Mouse (Mus musculus): ENCODE data around the gene Tmbim6. TPM values are rescaled to one million over a fixed set of nuclear protein-coding genes. Genes with fewer than 3 reads are reported as not detected.

Gene Tmbim6
- 212 and 224 TPM in 2 replicates for polyA plus RNA-seq (2014; fragmentation: Nextera tagmentation; extraction: Ambion mirVana)

GRCm38 (mm10) chr15:99392486-99393385, at the start of gene Tmbim6:
Gene Tmbim6 (plus strand): TSS chr15:99392882.
- no peaks in the 10 kb centered on the region for H3K9me3 ChIP-seq (ENCODE audit: control insufficient read depth, low read length)
- H3K4me3 ChIP-seq (ENCODE audit: low read depth, low read length) = peak within 1 kb of the TSS; percentile 82
- peak; percentile 98 for DNase-seq (ENCODE audit: low spot score)
- WGBS = under 1% methylated on average over 50 of the region's 51 CpGs
- H3K27me3 ChIP-seq (ENCODE audit: control insufficient read depth, insufficient read depth, low read length) = no peaks in the 10 kb centered on the region
- H3K4me1 ChIP-seq (replicated peaks; ENCODE audit: control insufficient read depth, insufficient read depth, low read length) = peaks cover 8% of the 10 kb centered on the region
- peak within 1 kb of the TSS; percentile 71 for H3K9ac ChIP-seq (ENCODE audit: low read depth, low read length)
- H3K27ac ChIP-seq (ENCODE audit: low read depth, low read length) = peak within 1 kb of the TSS; percentile 76
- peak; percentile 100 for ATAC-seq (ENCODE audit: low FRiP score)
- H3K36me3 ChIP-seq (ENCODE audit: control insufficient read depth, insufficient read depth, low read length) = no peaks in the 10 kb centered on the region
- H3K4me2 ChIP-seq (replicated peaks; ENCODE audit: low read depth, low read length) = peak within 1 kb of the TSS; percentile 95

- no peaks in the 10 kb centered on the region for H3K36me3 ChIP-seq (ENCODE audit: control insufficient read depth, insufficient read depth, low read length)
- H3K4me2 ChIP-seq (replicated peaks; ENCODE audit: low read depth, low read length) = no peak overlapping the region
- H3K9me3 ChIP-seq (ENCODE audit: control insufficient read depth, low read length) = no peaks in the 10 kb centered on the region
- no peak overlapping the region for H3K4me3 ChIP-seq (ENCODE audit: low read depth, low read length)
- peak overlapping the region; percentile 36; the same call in 1 of the 2 replicates for H3K27ac ChIP-seq (ENCODE audit: low read depth, low read length)
- ATAC-seq (ENCODE audit: low FRiP score) = no peak
- DNase-seq (ENCODE audit: low spot score) = no peak
- WGBS = 56% methylated on average over 5 of the region's 5 CpGs
- H3K9ac ChIP-seq (ENCODE audit: low read depth, low read length) = no peak overlapping the region
- no peaks in the 10 kb centered on the region for H3K4me1 ChIP-seq (replicated peaks; ENCODE audit: control insufficient read depth, insufficient read depth, low read length)
- no peaks in the 10 kb centered on the region for H3K27me3 ChIP-seq (ENCODE audit: control insufficient read depth, insufficient read depth, low read length)
These were observed 49.1 kb upstream of the Tmbim6 start for GRCm38 (mm10) chr15:99343414-99344147.

DNA sequence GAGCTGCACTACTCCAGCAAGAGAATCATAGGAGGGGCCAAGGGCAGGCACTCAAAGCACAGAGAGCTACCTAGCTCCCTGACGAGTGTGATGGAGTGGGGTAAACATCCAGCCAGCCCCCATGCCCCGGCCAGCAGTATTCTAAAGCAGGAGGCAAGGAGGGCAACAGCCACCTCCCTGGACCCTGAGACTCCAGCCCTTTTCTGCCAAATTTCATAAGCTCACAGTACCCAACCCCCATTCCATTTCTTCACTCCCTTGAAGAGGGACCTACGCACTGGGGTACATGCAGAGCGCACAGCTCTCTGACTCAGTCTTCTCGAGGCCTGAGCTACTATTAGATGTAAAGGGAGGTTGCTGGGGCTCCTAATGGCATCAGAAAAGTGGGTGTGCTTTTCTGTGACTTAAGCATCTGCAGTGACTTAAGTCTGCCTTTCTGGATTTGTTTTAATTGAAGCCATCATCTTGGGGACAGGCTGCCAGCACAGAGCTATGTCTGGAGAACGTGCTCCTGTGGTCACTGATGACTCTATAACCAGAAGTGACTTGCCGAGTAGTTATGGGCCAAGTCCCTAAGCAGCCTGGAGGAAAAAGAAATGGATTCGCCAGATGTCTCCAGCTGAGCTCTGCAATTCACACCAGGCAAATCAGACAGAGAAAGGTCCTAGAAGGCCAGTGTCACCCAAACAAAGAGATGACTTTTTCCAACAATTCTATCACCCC, 48.4 kb upstream of the Tmbim6 start:
- no peak overlapping the region for H3K4me3 ChIP-seq (ENCODE audit: low read depth, low read length)
- DNase-seq (ENCODE audit: low spot score) (no peak), ATAC-seq (ENCODE audit: low FRiP score) (no peak)
- H3K4me1 ChIP-seq (replicated peaks; ENCODE audit: control insufficient read depth, insufficient read depth, low read length) = no peaks in the 10 kb centered on the region
- no peaks in the 10 kb centered on the region for H3K36me3 ChIP-seq (ENCODE audit: control insufficient read depth, insufficient read depth, low read length)
- no peaks in the 10 kb centered on the region for H3K27me3 ChIP-seq (ENCODE audit: control insufficient read depth, insufficient read depth, low read length)
- 65% methylated on average over 8 of the region's 8 CpGs for WGBS
- no peaks in the 10 kb centered on the region for H3K9me3 ChIP-seq (ENCODE audit: control insufficient read depth, low read length)
- H3K4me2 ChIP-seq (replicated peaks; ENCODE audit: low read depth, low read length) = no peak overlapping the region
- H3K9ac ChIP-seq (ENCODE audit: low read depth, low read length) = no peak overlapping the region
- H3K27ac ChIP-seq (ENCODE audit: low read depth, low read length) = no peak overlapping the region

DNA sequence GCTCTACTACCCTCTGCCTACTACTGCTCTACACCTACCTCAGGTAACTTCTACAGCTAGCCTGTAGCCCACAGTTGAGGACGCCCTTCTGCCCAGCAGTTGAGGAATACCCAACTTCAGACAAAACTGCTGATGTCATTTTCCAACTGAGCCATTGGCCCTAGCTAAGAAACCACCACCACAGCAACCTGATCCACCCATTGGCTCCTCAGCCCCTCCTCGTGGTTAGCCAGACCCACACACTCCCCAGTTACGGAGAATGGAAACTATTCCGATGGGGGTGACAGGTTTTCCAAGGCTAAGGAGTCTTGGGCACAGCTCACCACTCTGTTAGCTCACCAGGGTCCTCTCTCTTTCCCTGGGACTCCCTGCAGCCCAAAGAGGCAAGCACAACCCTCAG, 47.7 kb upstream of the Tmbim6 start:
- no peak overlapping the region for H3K27ac ChIP-seq (ENCODE audit: low read depth, low read length)
- no peak overlapping the region for H3K4me2 ChIP-seq (replicated peaks; ENCODE audit: low read depth, low read length)
- no peaks in the 10 kb centered on the region for H3K9me3 ChIP-seq (ENCODE audit: control insufficient read depth, low read length)
- H3K36me3 ChIP-seq (ENCODE audit: control insufficient read depth, insufficient read depth, low read length) = no peaks in the 10 kb centered on the region
- no peaks in the 10 kb centered on the region for H3K27me3 ChIP-seq (ENCODE audit: control insufficient read depth, insufficient read depth, low read length)
- H3K9ac ChIP-seq (ENCODE audit: low read depth, low read length) = no peak overlapping the region
- 72% methylated on average over 4 of the region's 4 CpGs for WGBS
- DNase-seq (ENCODE audit: low spot score) (no peak), ATAC-seq (ENCODE audit: low FRiP score) (no peak)
- no peaks in the 10 kb centered on the region for H3K4me1 ChIP-seq (replicated peaks; ENCODE audit: control insufficient read depth, insufficient read depth, low read length)
- no peak overlapping the region for H3K4me3 ChIP-seq (ENCODE audit: low read depth, low read length)

GRCm38 (mm10) chr15:99351610-99352009, 41.1 kb upstream of the Tmbim6 start:
- H3K4me3 ChIP-seq (ENCODE audit: low read depth, low read length) = no peak overlapping the region
- DNase-seq (ENCODE audit: low spot score) = no peak
- no peaks in the 10 kb centered on the region for H3K9me3 ChIP-seq (ENCODE audit: control insufficient read depth, low read length)

DNA sequence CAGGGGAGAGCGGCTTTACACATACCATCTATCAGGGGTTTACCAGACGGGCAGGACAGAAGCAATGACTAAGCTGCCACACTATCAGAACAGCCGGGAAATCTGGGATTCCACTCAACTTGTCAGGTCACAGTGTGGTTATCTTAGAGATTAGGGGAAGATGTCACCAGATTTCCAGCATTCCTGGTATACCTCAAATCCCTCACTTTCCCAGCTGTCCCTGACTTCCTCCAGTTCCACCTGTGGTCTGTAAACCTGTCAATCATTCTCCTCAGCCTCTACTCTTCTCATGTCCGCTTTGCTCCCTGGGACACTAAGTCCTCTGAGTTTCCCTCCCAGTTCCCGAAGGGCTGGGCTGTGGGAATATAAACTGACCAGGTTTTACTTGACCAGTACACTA, 40.4 kb upstream of the Tmbim6 start:
- WGBS = 81% methylated on average over 5 of the region's 5 CpGs
- H3K4me2 ChIP-seq (replicated peaks; ENCODE audit: low read depth, low read length) = no peak overlapping the region
- no peaks in the 10 kb centered on the region for H3K27me3 ChIP-seq (ENCODE audit: control insufficient read depth, insufficient read depth, low read length)
- no peaks in the 10 kb centered on the region for H3K9me3 ChIP-seq (ENCODE audit: control insufficient read depth, low read length)
- no peak for ATAC-seq (ENCODE audit: low FRiP score)
- DNase-seq (ENCODE audit: low spot score) = no peak
- H3K27ac ChIP-seq (ENCODE audit: low read depth, low read length) = no peak overlapping the region
- H3K36me3 ChIP-seq (ENCODE audit: control insufficient read depth, insufficient read depth, low read length) = no peaks in the 10 kb centered on the region
- no peak overlapping the region for H3K9ac ChIP-seq (ENCODE audit: low read depth, low read length)
- no peaks in the 10 kb centered on the region for H3K4me1 ChIP-seq (replicated peaks; ENCODE audit: control insufficient read depth, insufficient read depth, low read length)
- no peak overlapping the region for H3K4me3 ChIP-seq (ENCODE audit: low read depth, low read length)

More at GRCm38 (mm10) chr15:99351610-99352009, 41.1 kb upstream of the Tmbim6 start:
- Histone ChIP-seq H3K9ac (ENCODE audit: low read depth, low read length) (no peak overlapping the region), H3K4me2 (replicated peaks; ENCODE audit: low read depth, low read length) (no peak overlapping the region), H3K27me3 (ENCODE audit: control insufficient read depth, insufficient read depth, low read length) (no peaks in the 10 kb centered on the region), H3K36me3 (ENCODE audit: control insufficient read depth, insufficient read depth, low read length) (no peaks in the 10 kb centered on the region), H3K27ac (ENCODE audit: low read depth, low read length) (no peak overlapping the region), H3K4me1 (replicated peaks; ENCODE audit: control insufficient read depth, insufficient read depth, low read length) (no peaks in the 10 kb centered on the region)
- ATAC-seq (ENCODE audit: low FRiP score) = no peak
- 86% methylated on average over 6 of the region's 6 CpGs for WGBS

- Histone ChIP-seq H3K36me3 (ENCODE audit: control insufficient read depth, insufficient read depth, low read length) (no peaks in the 10 kb centered on the region), H3K4me1 (replicated peaks; ENCODE audit: control insufficient read depth, insufficient read depth, low read length) (no peaks in the 10 kb centered on the region), H3K9ac (ENCODE audit: low read depth, low read length) (no peak overlapping the region), H3K9me3 (ENCODE audit: control insufficient read depth, low read length) (no peaks in the 10 kb centered on the region), H3K27me3 (ENCODE audit: control insufficient read depth, insufficient read depth, low read length) (no peaks in the 10 kb centered on the region), H3K4me2 (replicated peaks; ENCODE audit: low read depth, low read length) (no peak overlapping the region), H3K27ac (ENCODE audit: low read depth, low read length) (no peak overlapping the region), H3K4me3 (ENCODE audit: low read depth, low read length) (no peak overlapping the region)
- WGBS = 79% methylated on average over 6 of the region's 6 CpGs
- DNase-seq (ENCODE audit: low spot score) = no peak
- ATAC-seq (ENCODE audit: low FRiP score) = no peak
These were observed 37.0 kb upstream of the Tmbim6 start for GRCm38 (mm10) chr15:99355660-99356059.

- H3K4me2 ChIP-seq (replicated peaks; ENCODE audit: low read depth, low read length) = no peak overlapping the region
- no peaks in the 10 kb centered on the region for H3K36me3 ChIP-seq (ENCODE audit: control insufficient read depth, insufficient read depth, low read length)
- ATAC-seq (ENCODE audit: low FRiP score) (no peak), DNase-seq (ENCODE audit: low spot score) (no peak)
- no peak overlapping the region for H3K4me3 ChIP-seq (ENCODE audit: low read depth, low read length)
- no peaks in the 10 kb centered on the region for H3K27me3 ChIP-seq (ENCODE audit: control insufficient read depth, insufficient read depth, low read length)
- no peak overlapping the region for H3K9ac ChIP-seq (ENCODE audit: low read depth, low read length)
- WGBS = 85% methylated on average over 6 of the region's 6 CpGs
- H3K27ac ChIP-seq (ENCODE audit: low read depth, low read length) = no peak overlapping the region
- H3K4me1 ChIP-seq (replicated peaks; ENCODE audit: control insufficient read depth, insufficient read depth, low read length) = no peaks in the 10 kb centered on the region
- no peaks in the 10 kb centered on the region for H3K9me3 ChIP-seq (ENCODE audit: control insufficient read depth, low read length)
These were observed 36.2 kb upstream of the Tmbim6 start for GRCm38 (mm10) chr15:99356462-99356861.

All from hindbrain, embryonic 11.5 days (tissue).